Mouse (Mus musculus) embryo, embryonic 11.5 days (tissue): ENCODE measurements around the gene Traf2.

Source experiments
- DNase-seq: peaks from one replicate; pipeline ENCODE4 v3.0.0-alpha.2; 2012; ENCODE audit warnings: low read depth, low spot score

Gene Traf2

DNA sequence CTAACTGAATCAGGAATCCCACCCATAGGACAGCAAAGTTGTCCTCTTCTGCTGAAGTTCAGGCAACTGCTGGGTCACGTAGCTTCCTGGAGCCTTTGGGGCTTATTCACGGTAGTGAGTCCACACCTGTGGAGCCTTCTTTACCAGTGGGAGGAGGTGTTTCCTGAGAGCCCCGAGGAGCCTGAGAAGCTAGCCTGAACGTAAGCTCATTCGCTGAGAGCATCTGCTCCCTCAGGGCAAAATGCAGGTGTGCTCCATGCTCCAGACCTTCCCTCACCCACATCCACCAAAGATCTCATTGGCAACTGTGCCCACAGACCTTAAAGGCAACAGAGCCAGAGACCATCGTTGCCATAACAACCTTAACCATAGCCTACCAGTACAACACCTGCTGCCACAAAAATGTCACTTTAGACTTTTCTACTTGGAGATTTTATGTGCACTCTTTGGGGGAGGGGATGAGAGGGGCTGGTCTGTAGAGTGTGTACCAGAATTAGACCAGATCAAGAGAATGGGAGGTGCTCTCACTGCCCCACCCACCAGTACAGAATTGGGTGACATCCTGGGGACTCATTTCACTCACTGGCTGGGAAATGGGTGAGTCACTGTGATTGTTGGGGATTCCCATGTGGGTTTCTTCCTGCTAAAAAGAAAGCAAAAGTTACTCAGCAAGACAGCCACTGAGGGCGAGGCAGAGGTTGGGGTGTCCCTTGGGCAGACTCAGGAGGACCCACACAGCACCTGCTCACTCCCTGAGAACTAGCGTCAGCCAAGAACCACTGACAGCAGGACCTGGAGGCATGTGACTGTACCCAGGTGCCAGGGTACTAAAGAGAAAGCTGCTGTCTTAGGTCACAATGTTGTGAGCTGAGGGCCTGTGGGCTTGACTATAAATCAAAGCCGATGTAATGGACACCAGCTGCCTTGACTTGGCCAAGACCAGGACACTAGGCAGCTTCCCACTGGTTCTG lies 2.6 kb upstream of the Traf2 start:
- DNase-seq: no peak

DNA sequence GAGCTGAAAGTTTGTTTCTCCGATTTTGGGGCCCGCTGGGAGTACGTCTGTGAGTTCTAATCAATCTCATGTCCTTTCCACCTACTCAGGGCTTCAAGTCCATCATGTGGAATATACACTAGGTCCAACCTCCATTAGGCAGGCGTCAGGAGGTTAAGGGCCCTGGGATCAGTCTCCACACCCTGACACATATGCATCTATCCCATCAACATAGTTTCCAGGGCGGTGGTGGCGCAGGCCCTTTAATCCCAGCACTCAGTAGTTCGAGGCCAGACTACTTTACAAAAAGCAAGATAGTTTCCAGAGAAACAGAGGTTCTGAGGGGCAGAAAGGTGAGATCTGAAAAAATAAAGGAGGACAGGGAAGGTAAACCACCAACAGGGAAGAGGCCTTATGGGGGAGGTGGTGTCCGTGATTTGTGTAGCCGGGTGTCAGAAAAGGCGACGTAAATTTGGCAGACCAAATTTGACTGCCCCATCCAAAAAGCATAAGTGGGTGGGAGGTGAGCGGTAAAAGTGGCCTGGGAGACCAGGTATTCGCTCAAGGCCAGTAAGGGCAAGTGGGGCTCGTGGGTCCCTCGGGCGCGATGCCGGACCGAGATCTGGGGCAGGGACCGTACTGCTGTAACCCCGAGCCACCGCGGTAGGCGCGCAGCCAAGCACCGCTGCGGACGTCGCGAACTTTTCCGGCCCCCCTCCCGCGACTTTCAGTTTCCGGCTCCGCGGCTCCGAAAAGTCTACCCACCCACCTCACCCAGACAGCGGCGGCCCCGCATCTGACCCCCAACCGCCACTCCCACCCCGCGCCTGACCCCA lies 537 bp downstream of the Traf2 start:
- no peak for DNase-seq

DNA sequence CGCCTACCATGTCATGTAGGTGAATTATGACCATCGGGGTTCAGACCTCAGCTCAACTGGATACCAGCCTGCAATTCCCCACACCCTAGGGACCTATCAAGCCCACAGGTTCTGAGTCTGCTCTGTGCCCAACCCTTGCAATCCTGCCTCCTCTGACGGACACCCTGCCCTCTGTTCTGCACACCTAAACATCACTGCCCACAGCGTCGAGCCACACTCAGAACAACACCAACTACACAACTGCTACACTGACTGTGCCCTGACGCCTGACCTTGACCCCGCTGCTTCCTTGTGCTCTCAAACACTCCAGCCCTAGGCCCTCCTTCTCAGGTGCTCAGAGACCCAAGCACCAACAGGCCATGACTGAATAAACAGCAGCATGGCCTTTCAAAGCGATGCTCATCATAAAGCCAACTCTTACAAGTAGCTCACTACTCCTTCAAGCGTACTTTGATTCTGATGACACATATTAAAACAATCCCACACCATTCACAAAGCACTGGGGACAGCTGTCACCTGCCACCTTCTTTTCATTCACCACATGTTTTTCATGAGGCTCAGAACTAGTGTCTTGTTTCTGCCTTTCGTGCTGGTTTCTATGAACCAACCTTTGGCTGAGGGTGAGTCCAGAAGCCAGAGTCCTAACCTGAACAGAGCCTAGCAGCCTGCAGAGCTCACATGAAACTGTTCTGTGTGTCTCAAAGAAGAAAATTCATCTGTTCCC lies 4.9 kb downstream of the Traf2 start:
- no peak for DNase-seq

GRCm38 (mm10) chr2:25540541-25540948 lies 6.2 kb downstream of the Traf2 start:
- no peak for DNase-seq

- no peak for DNase-seq
These were observed 10.2 kb downstream of the Traf2 start for GRCm38 (mm10) chr2:25536531-25536930.

DNA sequence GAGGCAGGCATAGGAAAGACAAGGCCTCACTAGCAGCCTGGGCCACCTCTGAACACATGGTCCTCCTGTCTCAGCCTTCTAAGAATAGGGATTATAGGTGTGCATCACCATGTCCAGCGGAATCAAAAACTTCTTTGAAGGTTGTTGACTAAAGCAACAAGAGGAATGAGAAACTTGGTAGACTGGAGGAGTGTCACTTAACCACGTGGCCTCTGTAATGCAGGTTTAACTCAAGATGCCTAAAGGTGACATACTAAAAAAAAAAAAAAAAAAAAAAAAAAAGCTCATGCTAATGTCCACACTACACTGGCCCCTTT lies 11.9 kb downstream of the Traf2 start:
- DNase-seq: no peak

DNA sequence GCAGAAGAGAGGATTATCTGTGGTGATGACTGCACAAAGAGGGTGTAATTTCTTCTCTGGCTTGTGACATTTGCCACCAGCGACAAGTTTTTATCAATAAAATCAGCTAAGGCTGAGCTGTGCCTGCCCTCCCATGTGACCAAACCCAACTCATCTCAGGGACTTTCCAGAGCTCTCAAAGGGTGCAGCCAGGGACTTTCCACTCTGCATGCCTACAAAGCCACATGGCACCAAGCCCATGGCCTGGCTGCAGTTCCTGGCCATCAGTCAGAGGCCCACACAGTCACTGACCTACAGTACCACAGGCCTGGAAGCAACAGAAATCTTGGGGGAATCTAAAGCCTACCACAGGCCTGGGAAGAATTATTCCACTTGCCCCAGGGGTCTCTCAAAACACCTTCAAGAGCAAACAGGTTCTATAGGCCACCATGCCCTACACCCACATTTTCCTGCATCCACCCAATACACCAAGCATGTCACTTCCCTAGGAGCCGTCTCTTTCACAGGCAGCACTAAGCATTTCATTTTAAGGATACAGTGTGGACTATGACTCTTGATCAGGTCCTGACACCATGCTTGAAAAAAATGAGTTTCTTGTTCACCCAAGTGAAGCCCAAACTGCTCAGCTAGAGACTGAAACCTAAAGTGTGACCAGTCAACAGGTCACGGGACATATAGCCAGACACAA lies 12.4 kb downstream of the Traf2 start:
- DNase-seq: no peak

GRCm38 (mm10) chr2:25533707-25534106 lies 13.0 kb downstream of the Traf2 start:
- no peak for DNase-seq

- no peak for DNase-seq
These were observed 20.0 kb downstream of the Traf2 start for GRCm38 (mm10) chr2:25526510-25527302.

DNA sequence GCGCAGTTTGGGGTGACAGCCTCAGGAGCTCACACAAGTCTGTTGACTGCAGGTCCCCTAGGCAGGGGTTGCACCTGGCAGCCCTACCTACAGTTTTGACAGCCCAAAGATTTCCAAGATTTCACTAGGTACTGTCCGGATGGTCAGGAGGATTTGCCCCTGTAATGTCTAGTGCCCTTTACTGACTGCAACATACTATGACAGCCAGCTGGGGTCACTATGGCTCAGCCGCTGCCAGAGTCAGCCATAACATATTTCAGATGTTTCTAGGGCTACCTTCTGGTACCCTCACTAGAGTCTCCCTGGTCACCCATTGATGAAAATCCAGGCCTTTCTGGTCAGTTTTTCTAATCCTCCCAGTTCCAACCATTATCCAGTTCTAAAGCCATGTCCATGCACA lies 36.8 kb downstream of the Traf2 start:
- no peak for DNase-seq

- no peak for DNase-seq
These were observed 39.8 kb downstream of the Traf2 start for GRCm38 (mm10) chr2:25506964-25507363.

DNA sequence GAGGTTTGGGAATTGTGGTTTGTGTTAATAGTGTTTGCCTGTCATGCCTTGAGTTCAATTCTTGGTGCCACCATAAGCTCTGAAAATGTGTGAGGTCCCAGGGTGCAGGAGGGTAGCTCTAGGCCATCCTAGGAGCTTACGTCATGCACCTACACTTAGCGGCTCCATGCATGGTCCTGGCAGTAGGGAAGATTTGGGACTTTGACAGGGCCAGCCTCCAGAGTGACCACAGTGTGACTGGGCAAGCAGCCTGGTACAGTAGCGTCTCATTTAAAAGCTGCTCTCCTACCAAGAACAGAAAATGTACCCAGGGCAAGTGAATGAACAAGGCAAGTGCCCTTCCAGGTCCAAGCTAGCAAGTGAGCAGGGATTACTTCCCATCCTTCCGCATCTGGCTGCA lies 40.9 kb downstream of the Traf2 start:
- no peak for DNase-seq

GRCm38 (mm10) chr2:25505000-25505399 lies 41.7 kb downstream of the Traf2 start:
- DNase-seq: no peak

DNA sequence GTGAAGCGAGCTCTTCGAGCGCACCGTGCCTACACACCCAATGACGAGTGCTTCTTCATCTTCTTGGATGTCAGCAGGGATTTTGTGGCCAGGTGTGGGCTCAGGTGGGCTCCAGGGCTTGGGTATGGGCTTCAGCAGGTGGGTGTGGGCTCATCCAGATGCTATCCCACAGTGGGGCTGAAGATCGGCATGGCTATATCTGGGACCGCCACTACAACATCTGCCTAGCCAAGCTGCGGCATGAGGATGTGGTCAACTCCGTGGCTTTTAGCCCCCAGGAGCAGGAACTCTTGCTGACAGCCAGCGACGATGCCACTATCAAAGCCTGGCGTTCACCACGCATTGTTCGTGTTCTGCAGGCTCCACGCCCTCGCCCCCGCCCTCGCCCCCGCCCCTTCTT lies 42.2 kb downstream of the Traf2 start:
- DNase-seq: no peak

DNA sequence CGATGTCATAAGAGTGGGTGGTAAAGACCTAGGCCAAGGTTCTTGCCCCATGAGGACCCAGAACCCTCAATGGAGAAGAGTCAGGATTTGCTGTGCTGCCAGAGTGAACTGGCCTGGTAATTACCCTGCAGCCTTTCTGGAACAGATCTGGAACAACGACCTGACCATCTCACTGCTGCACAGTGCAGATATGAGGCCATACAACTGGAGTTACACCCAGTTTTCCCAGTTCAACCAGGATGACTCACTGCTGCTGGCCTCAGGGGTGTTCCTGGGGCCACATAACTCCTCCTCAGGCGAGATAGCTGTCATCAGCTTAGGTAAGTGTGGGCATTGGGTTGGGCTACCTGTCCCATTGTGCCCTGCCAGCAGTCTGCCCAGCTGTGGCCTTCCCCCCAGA lies 44.0 kb downstream of the Traf2 start:
- DNase-seq: no peak

GRCm38 (mm10) chr2:25501593-25502486 lies 44.9 kb downstream of the Traf2 start, which contains the start of gene C8g:
C8g (minus strand) TSS chr2:25501719.
- DNase-seq: no peak

GRCm38 (mm10) chr2:25500576-25501405 lies 45.9 kb downstream of the Traf2 start, which contains the start of gene Fbxw5:
Fbxw5 (plus strand) TSS chr2:25500750.
- peak; percentile 94 for DNase-seq

DNA sequence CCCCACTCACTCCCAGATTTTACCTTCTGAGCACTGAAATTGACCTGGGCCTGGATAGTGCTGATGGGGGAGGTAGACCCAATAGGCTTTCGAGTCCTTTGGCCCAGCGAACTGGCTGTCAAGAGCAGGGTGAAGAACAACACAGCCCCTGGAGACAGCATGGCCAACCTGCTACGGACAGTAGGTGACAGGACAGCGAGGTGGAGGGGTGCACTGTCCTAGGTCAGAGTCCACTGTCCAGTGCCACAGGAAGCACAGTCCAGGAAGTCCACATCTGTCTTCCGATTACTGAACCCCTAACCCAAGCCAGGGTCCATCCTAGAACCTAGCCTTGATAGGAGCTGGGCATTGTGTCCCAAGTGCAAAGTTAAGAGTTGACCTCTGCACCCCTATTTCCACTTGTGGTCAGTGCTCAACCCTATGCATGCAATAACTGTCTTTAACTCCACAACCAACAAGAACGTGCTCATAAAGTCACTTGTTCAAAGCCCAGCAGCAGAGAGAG lies 46.6 kb downstream of the Traf2 start:
- DNase-seq: no peak
